Mouse (Mus musculus): ENCODE measurements around the gene Scd2.

DNA sequence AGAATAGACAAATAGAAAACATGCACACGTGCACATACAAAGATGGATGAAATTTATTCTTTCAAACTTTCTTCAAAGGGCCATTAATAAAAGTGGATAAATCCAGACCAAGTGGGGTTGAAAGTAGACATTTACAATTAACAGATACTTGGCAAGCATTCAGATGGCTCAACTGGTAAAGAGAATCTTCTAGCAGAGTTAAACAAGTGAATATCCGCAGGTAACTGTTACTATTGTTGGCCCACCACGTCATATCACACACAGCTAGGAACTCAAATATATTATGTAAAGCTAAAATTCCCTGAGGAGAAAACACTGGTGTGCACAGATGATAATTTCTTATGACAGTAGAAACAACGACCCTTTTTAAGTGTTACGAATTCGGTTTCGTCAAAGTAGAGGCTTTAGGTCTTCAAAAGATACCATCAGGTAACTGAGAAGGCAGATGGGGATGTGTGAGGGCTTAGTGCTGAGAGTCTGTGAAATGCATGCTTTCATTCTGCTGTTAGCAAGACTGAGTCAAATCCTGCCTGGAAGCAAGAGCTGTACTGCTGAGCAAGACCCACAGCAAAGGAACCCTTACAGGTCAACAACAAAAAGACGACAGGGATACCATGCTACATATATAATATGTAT lies 15.3 kb downstream of the Scd2 start:
- no peak for TF ChIP-seq POLR2A (IDR thresholded peaks at IDR 0.05; ENCODE audit: borderline replicate concordance, low read depth, low read length)
- TF ChIP-seq CTCF (IDR thresholded peaks at IDR 0.05; ENCODE audit: low read depth, low read length): no peak
